Mouse (Mus musculus): ENCODE measurements around the gene Mindy2.

The Mindy2 gene

GRCm38 (mm10) chr9:70657013-70657967, at the start of gene Mindy2:
Gene Mindy2 (minus strand): TSS chr9:70657174.
- peak; percentile 98 to 99 for DNase-seq

- DNase-seq: no peak
These were observed 49.5 kb upstream of the Mindy2 start for GRCm38 (mm10) chr9:70706444-70706843.

GRCm38 (mm10) chr9:70703597-70704203, 46.7 kb upstream of the Mindy2 start:
- no peak for DNase-seq

GRCm38 (mm10) chr9:70698090-70698489, 41.1 kb upstream of the Mindy2 start:
- DNase-seq: no peak

- DNase-seq: no peak
These were observed 38.7 kb upstream of the Mindy2 start for GRCm38 (mm10) chr9:70695723-70696122.

GRCm38 (mm10) chr9:70691772-70692693, 35.1 kb upstream of the Mindy2 start:
- DNase-seq: no peak

GRCm38 (mm10) chr9:70690579-70690978, 33.6 kb upstream of the Mindy2 start:
- no peak for DNase-seq

GRCm38 (mm10) chr9:70689926-70690325, 33.0 kb upstream of the Mindy2 start:
- no peak for DNase-seq

- no peak for DNase-seq
These were observed 31.5 kb upstream of the Mindy2 start for GRCm38 (mm10) chr9:70688301-70688968.

- DNase-seq: no peak
These were observed 25.2 kb upstream of the Mindy2 start for GRCm38 (mm10) chr9:70682202-70682601.

GRCm38 (mm10) chr9:70679132-70680091, 22.4 kb upstream of the Mindy2 start:
- peak; percentile 44 to 63 for DNase-seq

- peak; percentile 97 to 99 for DNase-seq
These were observed 21.7 kb upstream of the Mindy2 start, which contains the start of gene Adam10 for GRCm38 (mm10) chr9:70678682-70679131. Gene Adam10 (plus strand): TSS chr9:70678997.

- no peak for DNase-seq
These were observed 19.0 kb upstream of the Mindy2 start for GRCm38 (mm10) chr9:70675961-70676360.

GRCm38 (mm10) chr9:70675117-70675516, 18.1 kb upstream of the Mindy2 start:
- no peak for DNase-seq

GRCm38 (mm10) chr9:70673656-70674055, 16.7 kb upstream of the Mindy2 start:
- no peak for DNase-seq

- peak; percentile 6 to 25 for DNase-seq
These were observed 15.0 kb upstream of the Mindy2 start for GRCm38 (mm10) chr9:70671772-70672579.

GRCm38 (mm10) chr9:70671278-70671677, 14.3 kb upstream of the Mindy2 start:
- peak; percentile 53 to 57 for DNase-seq

- DNase-seq: no peak
These were observed 13.4 kb upstream of the Mindy2 start for GRCm38 (mm10) chr9:70670381-70670780.

GRCm38 (mm10) chr9:70669197-70669596, 12.2 kb upstream of the Mindy2 start:
- no peak for DNase-seq

- DNase-seq: no peak
These were observed 11.1 kb upstream of the Mindy2 start for GRCm38 (mm10) chr9:70668048-70668447.
